Mouse (Mus musculus) stomach, postnatal 0 days (tissue): Measurements from ENCODE around the gene Slc43a1.

Experiments used
- CTCF ChIP-seq: IDR thresholded peaks from 2 replicates; pipeline ENCODE4 v1.5.1; 2016; ENCODE audit warnings: antibody characterized with exemption, low read depth, mild to moderate bottlenecking, moderate library complexity
- EP300 ChIP-seq: optimal IDR thresholded peaks from 2 replicates; pipeline ENCODE3; 2016; ENCODE audit warnings: antibody characterized with exemption

GRCm38 (mm10) chr2:84840748-84841563 is 2.3 kb downstream of the Slc43a1 start:
- TF ChIP-seq CTCF: no peak
- no peak for TF ChIP-seq EP300
